Mouse (Mus musculus): Measurements from ENCODE around the gene Jam2.

DNA sequence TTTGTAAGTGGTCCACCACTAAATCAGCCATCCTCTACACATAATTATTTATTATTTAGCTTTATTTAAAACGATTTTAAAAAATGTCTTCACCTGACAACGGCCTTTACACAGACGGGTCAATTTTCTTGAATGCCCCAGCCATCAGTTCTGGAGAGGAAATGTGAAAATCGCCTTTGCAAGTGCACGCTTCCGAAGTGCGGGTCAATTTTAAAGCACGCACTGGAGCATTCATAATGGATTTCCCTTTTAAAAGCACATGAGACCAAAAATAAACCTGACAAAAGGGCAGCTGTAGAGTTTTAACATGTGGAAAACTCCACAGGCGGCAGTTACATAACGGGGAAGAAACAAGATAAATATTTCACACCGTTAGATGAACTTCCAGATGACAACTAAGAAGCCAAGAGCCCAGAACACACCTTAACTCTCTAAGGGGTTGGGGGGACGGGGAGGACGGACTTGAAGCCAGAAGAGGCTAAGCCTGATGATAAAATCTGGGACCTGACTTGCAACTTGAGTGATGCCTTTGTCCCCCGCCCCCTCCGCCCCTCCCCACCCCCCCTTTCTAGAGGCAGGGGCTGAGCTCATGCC is 558 bp upstream of the Jam2 start:
- TF ChIP-seq CHD2 (IDR thresholded peaks at IDR 0.05; ENCODE audit: low read depth, low read length) (no peak), ZNF384 (IDR thresholded peaks at IDR 0.05; ENCODE audit: low read depth, low read length) (no peak), ZC3H11A (IDR thresholded peaks at IDR 0.05; ENCODE audit: borderline replicate concordance, low read depth, low read length) (no peak)
